Mouse (Mus musculus) CH12F3 (cell line): Measurements from ENCODE around the gene Ubc.
"Not testable (repeated sequence)": the region's sequence is repeated elsewhere in the genome, so short reads cannot be mapped to it uniquely, and the experiment has no call there.

ENCODE experiments used
- in situ Hi-C: fragments of 300-500 bp; cut with MboI; formaldehyde crosslinking; loops from 2 replicates; pipeline ENCODE4 v1.14.3; 2020; ENCODE audit warnings: low sequenced_read_pairs

Ubc gene

GRCm38 (mm10) chr5:125404903-125405545, 15.0 kb upstream of the Ubc start:
- in situ Hi-C loops: no loop called here

GRCm38 (mm10) chr5:125404536-125404902, 14.5 kb upstream of the Ubc start:
- in situ Hi-C loops: no loop called here

GRCm38 (mm10) chr5:125403481-125404465, 13.8 kb upstream of the Ubc start:
- in situ Hi-C loops: no loop called here

- in situ Hi-C loops: no loop called here
Observed at GRCm38 (mm10) chr5:125402991-125403390, 13.0 kb upstream of the Ubc start.

GRCm38 (mm10) chr5:125402476-125402875, 12.5 kb upstream of the Ubc start:
- in situ Hi-C loops: no loop called here

GRCm38 (mm10) chr5:125400903-125401302, 10.9 kb upstream of the Ubc start:
- in situ Hi-C loops: no loop called here

GRCm38 (mm10) chr5:125395008-125395407, 5.0 kb upstream of the Ubc start:
- in situ Hi-C loops: no loop called here

- in situ Hi-C loops: no loop called here
Observed at GRCm38 (mm10) chr5:125393622-125394603, 3.9 kb upstream of the Ubc start.

GRCm38 (mm10) chr5:125392977-125393621, 3.1 kb upstream of the Ubc start:
- in situ Hi-C loops: no loop called here

- in situ Hi-C loops: no loop called here
Observed at GRCm38 (mm10) chr5:125392618-125392976, 2.6 kb upstream of the Ubc start.

- in situ Hi-C loops: not testable (repeated sequence)
Observed at GRCm38 (mm10) chr5:125392176-125392575, 2.2 kb upstream of the Ubc start.

GRCm38 (mm10) chr5:125391609-125392008, 1.6 kb upstream of the Ubc start:
- in situ Hi-C loops: no loop called here

GRCm38 (mm10) chr5:125390906-125391477, 990 bp upstream of the Ubc start:
- in situ Hi-C loops: no loop called here

- in situ Hi-C loops: no loop called here
Observed at GRCm38 (mm10) chr5:125389131-125389578, 847 bp downstream of the Ubc start, which contains the start of gene Gm10382. TSS of gene Gm10382 (plus strand) at chr5:125389322.

GRCm38 (mm10) chr5:125388358-125389092, 1.5 kb downstream of the Ubc start:
- in situ Hi-C loops: no loop called here

- in situ Hi-C loops: not testable (repeated sequence)
Observed at GRCm38 (mm10) chr5:125387295-125387694, 2.7 kb downstream of the Ubc start.

GRCm38 (mm10) chr5:125385215-125385940, 4.6 kb downstream of the Ubc start:
- in situ Hi-C loops: no loop called here

- in situ Hi-C loops: no loop called here
Observed at GRCm38 (mm10) chr5:125384512-125385214, 5.3 kb downstream of the Ubc start.
